Mouse (Mus musculus): ENCODE data around the gene Tmem104. TPM values are rescaled to one million over a fixed set of nuclear protein-coding genes. Genes with fewer than 3 reads are reported as not detected.

Tmem104 gene
- polyA plus RNA-seq, 1 experiment = 11.6 TPM

DNA sequence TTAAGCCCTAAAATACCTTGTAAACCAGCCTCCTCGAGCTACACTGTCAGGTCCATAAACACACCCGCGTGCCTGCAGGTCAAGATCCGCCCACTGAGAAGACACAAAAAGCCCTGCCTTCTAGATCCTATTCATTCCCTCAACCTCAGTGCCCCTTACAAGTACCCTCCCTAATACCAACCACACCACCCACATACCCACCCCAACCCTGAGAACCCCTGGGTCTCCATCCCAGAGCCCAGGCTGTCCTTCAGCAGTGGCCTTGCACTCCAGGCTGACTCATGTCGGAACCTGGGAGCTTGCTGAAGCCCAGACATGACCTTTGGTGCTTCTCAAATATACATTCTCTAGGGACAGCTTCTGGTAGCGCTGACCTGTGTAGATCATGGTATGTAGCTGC is 87.5 kb downstream of the Tmem104 start:
- no peaks in the 10 kb centered on the region for H3K4me1 ChIP-seq (ENCODE audit: control insufficient read depth, insufficient read depth, low read length)
- no peak overlapping the region for H3K27ac ChIP-seq (ENCODE audit: insufficient read depth, low read length)
- H3K4me3 ChIP-seq (ENCODE audit: insufficient read depth, low read length) = no peak overlapping the region
- TF ChIP-seq POLR2A (IDR thresholded peaks at IDR 0.05; ENCODE audit: low read depth, low read length) (no peak), CTCF (IDR thresholded peaks at IDR 0.05; ENCODE audit: borderline replicate concordance, insufficient read depth, low read length) (no peak)

DNA sequence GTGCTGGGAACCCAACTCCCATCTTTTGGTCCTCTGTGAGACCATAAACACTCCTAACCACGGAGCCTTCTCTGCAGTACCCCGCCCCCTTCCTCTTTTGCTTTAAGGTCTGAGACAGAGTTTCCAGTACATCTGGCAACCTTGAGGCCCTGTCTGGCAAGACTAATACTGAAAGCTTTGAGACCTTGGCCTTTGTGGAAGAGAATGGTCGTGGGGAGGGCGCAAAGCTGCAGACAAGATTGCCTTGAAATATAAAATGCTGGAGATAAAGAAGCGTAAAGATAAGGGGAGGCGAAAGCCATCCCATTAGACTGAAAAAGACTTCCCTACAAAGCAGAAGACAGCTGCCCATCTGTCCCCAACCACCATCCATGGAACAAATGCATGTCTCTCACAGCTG is 88.2 kb downstream of the Tmem104 start:
- H3K4me1 ChIP-seq (ENCODE audit: control insufficient read depth, insufficient read depth, low read length) = no peaks in the 10 kb centered on the region
- TF ChIP-seq CTCF (IDR thresholded peaks at IDR 0.05; ENCODE audit: borderline replicate concordance, insufficient read depth, low read length) (no peak), POLR2A (IDR thresholded peaks at IDR 0.05; ENCODE audit: low read depth, low read length) (no peak)
- H3K27ac ChIP-seq (ENCODE audit: insufficient read depth, low read length) = no peak overlapping the region
- no peak overlapping the region for H3K4me3 ChIP-seq (ENCODE audit: insufficient read depth, low read length)

DNA sequence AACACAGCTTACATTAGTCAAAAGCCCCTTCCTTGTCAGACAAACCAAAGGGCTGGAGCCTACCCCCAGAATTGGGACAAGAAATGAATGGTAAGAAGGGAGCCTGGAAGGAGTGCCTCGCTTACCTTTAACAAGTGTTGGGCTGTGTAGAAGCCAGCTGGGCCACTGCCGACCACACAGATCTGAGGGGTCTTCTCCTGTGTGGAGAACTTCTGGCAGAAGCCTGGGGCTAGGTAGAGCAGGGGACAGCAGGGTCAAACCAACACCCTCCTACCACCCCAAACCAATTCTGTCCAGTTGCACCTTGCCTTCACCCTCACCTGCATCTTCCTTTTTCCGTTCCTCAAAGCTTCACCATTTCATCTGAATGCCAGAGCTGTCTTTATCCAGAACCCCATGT is 88.7 kb downstream of the Tmem104 start:
- Histone ChIP-seq H3K4me3 (ENCODE audit: insufficient read depth, low read length) (peak overlapping the region; percentile 87; the same call in 1 of the 2 replicates), H3K4me1 (ENCODE audit: control insufficient read depth, insufficient read depth, low read length) (no peaks in the 10 kb centered on the region), H3K27ac (ENCODE audit: insufficient read depth, low read length) (no peak overlapping the region)
- TF ChIP-seq CTCF (IDR thresholded peaks at IDR 0.05; ENCODE audit: borderline replicate concordance, insufficient read depth, low read length) (no peak), POLR2A (IDR thresholded peaks at IDR 0.05; ENCODE audit: low read depth, low read length) (no peak)

DNA sequence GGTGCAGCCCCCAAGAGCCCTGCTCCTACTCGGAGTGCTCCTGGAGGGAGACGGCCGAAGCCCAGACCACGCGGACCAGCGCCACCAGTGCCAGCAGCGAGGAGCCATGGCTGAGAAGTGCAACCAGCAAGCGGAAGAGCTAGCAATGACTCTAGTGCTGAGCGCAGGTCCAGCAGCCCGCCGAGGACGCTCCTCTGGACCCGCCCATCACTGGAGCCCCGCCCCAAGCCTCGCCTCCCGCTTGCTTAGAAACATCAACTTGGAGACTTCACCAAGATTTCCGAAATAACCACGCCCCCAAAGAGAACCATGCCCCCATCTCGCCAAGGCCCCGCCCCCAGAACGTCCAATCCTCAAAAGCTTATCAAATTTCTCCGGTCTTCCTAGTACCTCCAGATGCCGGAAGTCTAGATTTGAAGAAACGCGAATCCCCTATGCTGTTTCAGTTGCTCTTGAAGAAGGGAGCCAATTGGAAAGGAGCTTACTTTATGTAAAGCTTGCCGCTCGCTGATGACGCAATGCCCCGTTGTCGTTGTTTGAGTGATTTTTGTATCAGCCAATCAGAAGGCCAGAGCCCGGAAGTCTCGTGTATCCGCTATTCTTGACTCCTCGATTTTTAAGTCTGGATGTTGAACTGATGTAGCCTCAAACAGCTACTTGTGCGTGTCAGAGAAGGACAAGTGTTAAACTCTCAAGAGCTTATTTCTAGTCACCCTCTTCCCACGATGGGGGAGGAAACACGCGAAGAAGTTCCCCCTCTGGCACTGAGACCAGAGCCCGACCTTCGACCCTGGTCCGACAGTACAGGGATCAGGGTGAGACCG is 89.7 kb downstream of the Tmem104 start, which contains the start of gene Fdxr:
Gene Fdxr, minus strand, starts transcription at position 271 of the 824 bp plus-strand sequence.
- no peaks in the 10 kb centered on the region for H3K4me1 ChIP-seq (ENCODE audit: control insufficient read depth, insufficient read depth, low read length)
- TF ChIP-seq CTCF (IDR thresholded peaks at IDR 0.05; ENCODE audit: borderline replicate concordance, insufficient read depth, low read length) = no peak
- TF ChIP-seq POLR2A (IDR thresholded peaks at IDR 0.05; ENCODE audit: low read depth, low read length) = peak; percentile 100
- peak within 1 kb of the TSS; percentile 96 for H3K4me3 ChIP-seq (ENCODE audit: insufficient read depth, low read length)

DNA sequence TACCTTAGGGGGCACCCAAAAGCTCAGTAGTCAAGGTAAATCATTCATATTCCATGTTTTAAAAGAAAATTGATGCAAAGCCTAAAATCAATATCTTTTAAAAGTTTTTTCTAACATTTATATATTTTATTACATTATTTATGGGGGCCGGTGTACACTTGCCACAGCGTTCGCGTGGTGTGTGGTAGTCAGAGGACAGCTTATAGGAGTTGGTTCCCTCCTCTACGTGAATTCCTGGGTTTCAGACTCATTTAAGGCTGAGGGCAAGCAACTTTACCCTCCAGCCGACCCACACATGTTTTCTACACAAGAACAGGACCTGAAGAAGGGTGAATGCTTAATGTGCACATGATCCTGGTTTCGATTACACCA is 90.3 kb downstream of the Tmem104 start:
- TF ChIP-seq CTCF (IDR thresholded peaks at IDR 0.05; ENCODE audit: borderline replicate concordance, insufficient read depth, low read length) = no peak
- TF ChIP-seq POLR2A (IDR thresholded peaks at IDR 0.05; ENCODE audit: low read depth, low read length) = no peak
- H3K4me3 ChIP-seq (ENCODE audit: insufficient read depth, low read length) = peak overlapping the region; percentile 96
- H3K27ac ChIP-seq (ENCODE audit: insufficient read depth, low read length) = peak overlapping the region; percentile 68
- no peaks in the 10 kb centered on the region for H3K4me1 ChIP-seq (ENCODE audit: control insufficient read depth, insufficient read depth, low read length)

More for the DNA sequence above, 89.7 kb downstream of the Tmem104 start, which contains the start of gene Fdxr:
- peak within 1 kb of the TSS; percentile 68 for H3K27ac ChIP-seq (ENCODE audit: insufficient read depth, low read length)

DNA sequence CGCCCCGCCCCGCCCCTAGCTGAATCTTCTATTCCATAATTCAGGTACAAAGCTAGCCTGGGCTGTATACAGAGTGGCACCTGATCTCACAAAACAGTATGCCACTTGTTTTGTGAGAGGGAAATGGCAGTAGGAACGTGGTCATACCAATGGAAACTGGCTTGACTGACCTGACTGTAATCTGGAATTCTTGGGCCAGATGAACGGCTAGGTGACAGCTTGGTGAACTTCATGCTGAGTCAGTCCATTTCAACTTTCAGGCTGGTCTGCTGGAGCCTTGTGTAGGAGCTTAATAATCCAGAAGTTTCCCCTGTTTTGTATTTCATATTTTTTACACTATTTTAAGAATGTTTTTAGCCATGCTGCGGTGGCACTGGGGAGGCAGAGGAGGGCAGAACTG is 90.9 kb downstream of the Tmem104 start:
- no peak overlapping the region for H3K27ac ChIP-seq (ENCODE audit: insufficient read depth, low read length)
- no peaks in the 10 kb centered on the region for H3K4me1 ChIP-seq (ENCODE audit: control insufficient read depth, insufficient read depth, low read length)
- H3K4me3 ChIP-seq (ENCODE audit: insufficient read depth, low read length) = no peak overlapping the region
- TF ChIP-seq CTCF (IDR thresholded peaks at IDR 0.05; ENCODE audit: borderline replicate concordance, insufficient read depth, low read length) (no peak), POLR2A (IDR thresholded peaks at IDR 0.05; ENCODE audit: low read depth, low read length) (no peak)

DNA sequence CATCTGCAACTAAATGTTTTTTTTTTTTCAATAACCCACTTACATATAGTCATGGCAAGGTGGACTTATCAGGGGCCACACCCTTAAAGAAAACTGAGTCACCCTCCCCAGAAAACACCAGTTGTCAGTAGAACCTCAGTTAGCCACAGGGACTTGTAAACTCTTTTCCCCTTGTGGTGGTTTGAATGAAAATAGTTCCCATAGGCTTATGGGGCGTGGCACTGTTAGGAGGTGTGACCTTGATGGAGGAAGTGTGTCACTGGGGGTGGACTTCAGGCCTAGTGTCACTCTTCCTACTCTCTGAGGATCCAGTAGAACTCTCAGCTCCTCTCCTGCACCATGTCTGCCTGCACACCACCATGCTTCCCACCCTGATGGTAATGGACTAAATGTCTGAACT is 92.4 kb downstream of the Tmem104 start:
- H3K4me3 ChIP-seq (ENCODE audit: insufficient read depth, low read length) = no peak overlapping the region
- TF ChIP-seq CTCF (IDR thresholded peaks at IDR 0.05; ENCODE audit: borderline replicate concordance, insufficient read depth, low read length) (no peak), POLR2A (IDR thresholded peaks at IDR 0.05; ENCODE audit: low read depth, low read length) (no peak)
- no peak overlapping the region for H3K27ac ChIP-seq (ENCODE audit: insufficient read depth, low read length)
- no peaks in the 10 kb centered on the region for H3K4me1 ChIP-seq (ENCODE audit: control insufficient read depth, insufficient read depth, low read length)

DNA sequence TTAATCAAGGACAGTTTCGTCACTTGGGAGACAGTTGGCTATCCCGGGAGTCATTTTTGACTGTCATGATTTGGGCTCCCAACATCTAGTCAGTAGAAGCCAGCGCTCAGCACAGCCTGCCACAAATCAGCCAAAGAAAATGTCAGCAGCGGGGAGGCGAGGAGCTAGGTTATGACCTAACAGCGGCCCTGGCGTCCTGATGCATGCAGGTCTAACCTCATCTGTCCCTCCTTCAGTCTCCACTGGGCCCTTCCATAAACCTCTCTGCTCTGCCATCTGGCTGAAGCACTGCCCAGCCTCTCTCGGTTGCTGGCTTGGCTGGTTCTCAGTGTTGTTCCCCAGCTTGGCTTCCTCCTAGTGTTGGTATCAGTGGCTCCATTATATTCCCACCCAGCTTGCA is 95.0 kb downstream of the Tmem104 start:
- no peak for TF ChIP-seq POLR2A (IDR thresholded peaks at IDR 0.05; ENCODE audit: low read depth, low read length)
- no peak for TF ChIP-seq CTCF (IDR thresholded peaks at IDR 0.05; ENCODE audit: borderline replicate concordance, insufficient read depth, low read length)
- Histone ChIP-seq H3K4me3 (ENCODE audit: insufficient read depth, low read length) (no peak overlapping the region), H3K4me1 (ENCODE audit: control insufficient read depth, insufficient read depth, low read length) (no peaks in the 10 kb centered on the region), H3K27ac (ENCODE audit: insufficient read depth, low read length) (no peak overlapping the region)

DNA sequence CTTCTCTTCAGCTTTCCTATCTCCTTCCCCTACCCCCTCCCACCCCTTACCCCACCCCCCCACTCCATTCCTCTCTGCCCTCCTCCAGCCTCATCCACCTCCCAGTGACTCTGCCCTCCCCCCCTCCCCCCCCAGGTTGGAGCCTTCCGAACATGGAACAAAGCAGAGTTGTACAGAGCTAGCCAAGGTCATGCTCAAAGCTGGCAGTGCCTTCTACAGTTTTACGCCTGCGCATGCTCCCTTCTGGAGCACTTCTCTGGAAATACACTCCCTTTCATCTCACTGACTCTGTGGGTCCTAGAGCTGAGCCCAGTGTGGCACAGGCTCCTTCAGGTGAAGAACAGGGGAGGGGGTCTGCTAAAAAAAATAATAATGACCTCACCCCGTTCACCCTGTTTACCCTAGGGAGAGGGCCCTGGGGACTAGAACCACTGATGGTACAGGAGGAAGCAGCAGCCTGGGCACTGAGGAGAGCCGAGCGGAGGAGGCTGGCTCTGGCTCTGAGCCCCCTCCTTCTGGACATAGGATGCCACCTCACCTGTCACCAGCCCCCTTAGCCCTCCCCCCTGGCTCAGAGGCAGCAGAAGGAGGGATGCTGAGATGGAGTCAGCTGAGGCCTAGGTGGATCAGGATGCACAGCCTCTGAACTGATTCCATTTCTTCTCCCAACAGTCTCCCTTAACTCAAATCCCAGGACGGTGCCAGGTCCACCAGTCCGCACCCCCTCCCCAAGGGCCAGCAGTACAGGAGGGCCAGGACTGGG is 95.6 kb downstream of the Tmem104 start:
- H3K4me3 ChIP-seq (ENCODE audit: insufficient read depth, low read length) = no peak overlapping the region
- no peak overlapping the region for H3K27ac ChIP-seq (ENCODE audit: insufficient read depth, low read length)
- no peaks in the 10 kb centered on the region for H3K4me1 ChIP-seq (ENCODE audit: control insufficient read depth, insufficient read depth, low read length)
- TF ChIP-seq POLR2A (IDR thresholded peaks at IDR 0.05; ENCODE audit: low read depth, low read length) = no peak
- no peak for TF ChIP-seq CTCF (IDR thresholded peaks at IDR 0.05; ENCODE audit: borderline replicate concordance, insufficient read depth, low read length)

DNA sequence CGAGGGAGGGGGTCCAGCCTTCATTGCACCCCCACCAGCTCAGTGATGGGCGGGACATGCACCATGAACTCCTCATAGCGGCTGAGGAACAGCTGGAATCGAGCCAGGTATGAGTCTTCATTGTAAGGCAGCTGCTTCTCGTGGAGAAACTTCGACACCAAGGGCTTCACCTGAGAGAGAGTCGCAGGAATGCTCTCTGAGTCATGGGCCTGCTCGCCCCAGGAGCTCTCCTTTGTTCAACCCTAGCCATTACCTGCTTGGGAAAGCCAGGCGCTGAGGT is 96.1 kb downstream of the Tmem104 start:
- no peak overlapping the region for H3K4me3 ChIP-seq (ENCODE audit: insufficient read depth, low read length)
- no peak overlapping the region for H3K27ac ChIP-seq (ENCODE audit: insufficient read depth, low read length)
- no peaks in the 10 kb centered on the region for H3K4me1 ChIP-seq (ENCODE audit: control insufficient read depth, insufficient read depth, low read length)
- no peak for TF ChIP-seq CTCF (IDR thresholded peaks at IDR 0.05; ENCODE audit: borderline replicate concordance, insufficient read depth, low read length)
- no peak for TF ChIP-seq POLR2A (IDR thresholded peaks at IDR 0.05; ENCODE audit: low read depth, low read length)

All from embryonic fibroblast, embryonic 13.5 days (primary cell).